Mouse (Mus musculus) kidney, adult 2 months (tissue): Measurements from ENCODE around the gene Gm28230. TPM values are rescaled to one million over a fixed set of nuclear protein-coding genes. Genes with fewer than 3 reads are reported as not detected.

Source experiments
- DNase-seq: peaks from one replicate; pipeline ENCODE4 v3.0.0; 2021
- H3K27ac ChIP-seq: fragments of 200-500 bp; 2 replicates; pipeline ENCODE4 v1.5.1; 2012; ENCODE audit warnings: low read depth, low read length, control low read depth, inconsistent platforms; ENCODE audit not compliant: insufficient read depth
- H3K27me3 ChIP-seq: fragments of 200-500 bp; replicated peaks from 2 replicates; pipeline ENCODE4 v1.6.1; 2012; ENCODE audit warnings: mild to moderate bottlenecking, moderate library complexity, low read length, inconsistent platforms; ENCODE audit not compliant: control insufficient read depth, insufficient read depth
- H3K36me3 ChIP-seq: fragments of 200-500 bp; 2 replicates; pipeline ENCODE4 v1.6.1; 2012; ENCODE audit warnings: mild to moderate bottlenecking, moderate library complexity, low read length, inconsistent platforms; ENCODE audit not compliant: control insufficient read depth, insufficient read depth
- H3K4me1 ChIP-seq: fragments of 200-500 bp; 2 replicates; pipeline ENCODE4 v1.6.1; 2011; ENCODE audit warnings: low read length; ENCODE audit not compliant: control insufficient read depth, insufficient read depth
- H3K4me3 ChIP-seq: fragments of 200-500 bp; 2 replicates; pipeline ENCODE4 v1.5.1; 2011; ENCODE audit warnings: mild to moderate bottlenecking, low read depth, low read length, control low read depth; ENCODE audit not compliant: insufficient read depth
- CTCF ChIP-seq: fragments of 200-500 bp; conservative IDR thresholded peaks from 2 replicates; pipeline ENCODE4 v1.5.1; 2011; ENCODE audit warnings: low read depth, mild to moderate bottlenecking, control low read depth, low read length, moderate library complexity, mixed read lengths; ENCODE audit not compliant: insufficient read depth, insufficient read length
- POLR2A ChIP-seq: fragments of 200-500 bp; IDR thresholded peaks from one replicate; pipeline ENCODE4 v1.6.1; 2011; ENCODE audit warnings: low read depth, low read length, control low read depth
- WGBS: fragments of 180-500 bp; shearing (Covaris S2); methylation state at CpG from one replicate; pipeline ENCODE4 v1.1.7; 2018; 5-methylcytosine and 5-hydroxymethylcytosine counted together
- polyA plus RNA-seq: library from polyadenylated mRNA; depleted of rRNA; stranded (reverse); fragments of >200 nt; gene quantifications from 2 replicates; pipeline ENCODE4 v1.2.3, GENCODE M21; 2012

Gene Gm28230
- polyA plus RNA-seq, 1 experiment = 5.5 TPM

- no peak for TF ChIP-seq CTCF
- peak overlapping the region; percentile 72 for H3K4me3 ChIP-seq
These were observed 20.1 kb upstream of the Gm28230 start for GRCm38 (mm10) chr2:74706393-74706960.

GRCm38 (mm10) chr2:74707599-74707998 lies 18.9 kb upstream of the Gm28230 start:
- Histone ChIP-seq H3K4me1 (peaks cover 3% of the 10 kb centered on the region; the same call in 1 of the 2 replicates), H3K27ac (peak overlapping the region; percentile 48), H3K36me3 (no peaks in the 10 kb centered on the region), H3K27me3 (no peaks in the 10 kb centered on the region), H3K4me3 (peak overlapping the region; percentile 37)
- TF ChIP-seq CTCF = no peak
- no peak for TF ChIP-seq POLR2A
- WGBS = 48% methylated on average over 7 of the region's 7 CpGs
- DNase-seq = no peak

More at GRCm38 (mm10) chr2:74706393-74706960, 20.1 kb upstream of the Gm28230 start:
- peaks cover 3% of the 10 kb centered on the region; the same call in 1 of the 2 replicates for H3K4me1 ChIP-seq
- peak overlapping the region; percentile 97 for H3K27ac ChIP-seq
- no peaks in the 10 kb centered on the region for H3K36me3 ChIP-seq
- H3K27me3 ChIP-seq = no peaks in the 10 kb centered on the region
- 33% methylated on average over 13 of the region's 13 CpGs for WGBS
- no peak for DNase-seq

- peak overlapping the region; percentile 86 for H3K27ac ChIP-seq
- TF ChIP-seq CTCF = no peak
- TF ChIP-seq POLR2A = no peak
- H3K36me3 ChIP-seq = no peaks in the 10 kb centered on the region
- H3K27me3 ChIP-seq = no peaks in the 10 kb centered on the region
- WGBS = 54% methylated on average over 4 of the region's 4 CpGs
- DNase-seq = peak; percentile 75
- peak overlapping the region; percentile 26; the same call in 1 of the 2 replicates for H3K4me3 ChIP-seq
- H3K4me1 ChIP-seq = peaks cover 5% of the 10 kb centered on the region; the same call in 1 of the 2 replicates
These were observed 17.9 kb upstream of the Gm28230 start for GRCm38 (mm10) chr2:74708676-74709075.

GRCm38 (mm10) chr2:74709465-74710419 lies 16.8 kb upstream of the Gm28230 start:
- peak; percentile 23 for DNase-seq
- no peaks in the 10 kb centered on the region for H3K36me3 ChIP-seq
- peak overlapping the region; percentile 99 for H3K27ac ChIP-seq
- TF ChIP-seq CTCF (no peak), POLR2A (no peak)
- H3K27me3 ChIP-seq = no peaks in the 10 kb centered on the region
- peaks cover 8% of the 10 kb centered on the region; the same call in 1 of the 2 replicates for H3K4me1 ChIP-seq
- 48% methylated on average over 5 of the region's 5 CpGs for WGBS
- no peak overlapping the region for H3K4me3 ChIP-seq

GRCm38 (mm10) chr2:74710929-74711543 lies 15.5 kb upstream of the Gm28230 start:
- 3% methylated on average over 16 of the region's 16 CpGs for WGBS
- H3K36me3 ChIP-seq = no peaks in the 10 kb centered on the region
- peak; percentile 54 for DNase-seq
- peak overlapping the region; percentile 99 for H3K27ac ChIP-seq
- H3K4me1 ChIP-seq = peaks cover 8% of the 10 kb centered on the region; the same call in 1 of the 2 replicates
- no peak for TF ChIP-seq CTCF
- TF ChIP-seq POLR2A = no peak
- H3K4me3 ChIP-seq = peak overlapping the region; percentile 97
- no peaks in the 10 kb centered on the region for H3K27me3 ChIP-seq

GRCm38 (mm10) chr2:74711721-74712621 lies 14.6 kb upstream of the Gm28230 start, which contains the start of the genes Hoxd3 and Hoxd4:
Gene Hoxd3, plus strand, starts transcription at chr2:74711927.
Gene Hoxd4, plus strand, starts transcription at chr2:74711929.
- H3K27ac ChIP-seq = peak within 1 kb of the TSS; percentile 99
- DNase-seq = peak; percentile 85
- H3K4me1 ChIP-seq = peaks cover 8% of the 10 kb centered on the region; the same call in 1 of the 2 replicates
- no peaks in the 10 kb centered on the region for H3K36me3 ChIP-seq
- H3K27me3 ChIP-seq = no peaks in the 10 kb centered on the region
- H3K4me3 ChIP-seq = peak within 1 kb of the TSS; percentile 97
- under 1% methylated on average over 65 of the region's 65 CpGs for WGBS
- TF ChIP-seq CTCF = no peak
- TF ChIP-seq POLR2A = no peak
